Mouse (Mus musculus) CH12.LX (cell line): Measurements from ENCODE around the gene 2010109A12Rik. TPM values are rescaled to one million over a fixed set of nuclear protein-coding genes. Genes with fewer than 3 reads are reported as not detected.

Source experiments
- DNase-seq: peaks from one replicate; pipeline ENCODE4 v3.0.0-alpha.2; 2013; ENCODE audit errors: extremely low read depth
- H3K27ac ChIP-seq: 2 replicates; pipeline ENCODE4 v1.5.1; 2012; ENCODE audit warnings: low read depth, mild to moderate bottlenecking, control low read depth, moderate library complexity; ENCODE audit not compliant: insufficient read depth
- H3K27me3 ChIP-seq: replicated peaks from 2 replicates; pipeline ENCODE3; 2012; ENCODE audit warnings: inconsistent platforms
- H3K36me3 ChIP-seq, 2 experiments: replicated peaks in 1 of 2; 2 replicates each; pipeline versions ENCODE3 to v1.6.1; 2012; ENCODE audit warnings: inconsistent platforms in 1 of 2, low read length in 1 of 2, mild to moderate bottlenecking in 1 of 2, mixed read lengths in 1 of 2, moderate library complexity in 1 of 2; ENCODE audit not compliant: control insufficient read depth in 1 of 2, insufficient read depth in 1 of 2
- H3K4me1 ChIP-seq, 2 experiments: 2 replicates each; pipeline ENCODE4 v1.6.1; 2012; ENCODE audit warnings: inconsistent platforms in 1 of 2, moderate library complexity in 1 of 2; ENCODE audit not compliant: insufficient read depth in 2 of 2, control insufficient read depth in 1 of 2
- H3K4me2 ChIP-seq: 2 replicates; pipeline ENCODE4 v1.6.1; 2012; ENCODE audit warnings: low read depth, mild to moderate bottlenecking, control low read depth; ENCODE audit not compliant: poor library complexity, insufficient read depth, severe bottlenecking
- H3K4me3 ChIP-seq, 3 experiments: fragments of 150-350 bp in 1 of 3; sonication (generic) in 1 of 3; replicated peaks in 1 of 3; 2 replicates each; pipeline versions ENCODE3 to v1.5.1; 2011 to 2012; ENCODE audit warnings: low read depth in 2 of 3, low read length in 2 of 3, mild to moderate bottlenecking in 2 of 3, moderate library complexity in 2 of 3, control low read depth in 1 of 3, improper control_type of control experiment in 1 of 3, inconsistent platforms in 1 of 3, mixed read lengths in 1 of 3; ENCODE audit not compliant: poor library complexity in 1 of 3
- H3K79me2 ChIP-seq: replicated peaks from 2 replicates; pipeline ENCODE4 v1.6.1; 2012; ENCODE audit warnings: mild to moderate bottlenecking, moderate library complexity; ENCODE audit not compliant: control insufficient read depth, poor library complexity, insufficient read depth, severe bottlenecking; ENCODE audit errors: extremely low read depth
- H3K9ac ChIP-seq: 2 replicates; pipeline ENCODE4 v1.6.1; 2012; ENCODE audit warnings: low read depth, mild to moderate bottlenecking, control low read depth, moderate library complexity; ENCODE audit not compliant: insufficient read depth
- H3K9me3 ChIP-seq: replicated peaks from 2 replicates; pipeline ENCODE3; 2012; ENCODE audit warnings: low read length, inconsistent platforms, mixed read lengths
- BHLHE40 ChIP-seq: IDR thresholded peaks from 2 replicates; pipeline ENCODE4 v1.6.1; 2011; ENCODE audit warnings: mild to moderate bottlenecking, low read depth, low read length, improper control_type of control experiment
- CHD2 ChIP-seq: IDR thresholded peaks from 2 replicates; pipeline ENCODE4 v1.6.1; 2011; ENCODE audit warnings: low read length, improper control_type of control experiment
- CTCF ChIP-seq, 2 experiments: IDR thresholded peaks in 1 of 2; conservative IDR thresholded peaks in 1 of 2; 2 replicates each; pipeline ENCODE4 v1.5.1; 2011 to 2012; ENCODE audit warnings: low read depth in 2 of 2, low read length in 2 of 2, improper control_type of control experiment in 1 of 2, inconsistent platforms in 1 of 2, mild to moderate bottlenecking in 1 of 2, moderate library complexity in 1 of 2
- E2F4 ChIP-seq: IDR thresholded peaks from 2 replicates; pipeline ENCODE4 v1.6.1; 2011; ENCODE audit warnings: low read depth, low read length, improper control_type of control experiment; ENCODE audit not compliant: insufficient replicate concordance
- ELF1 ChIP-seq: IDR thresholded peaks from 2 replicates; pipeline ENCODE4 v1.6.1; 2014; ENCODE audit warnings: low read depth, mild to moderate bottlenecking, inconsistent platforms, low read length, improper control_type of control experiment
- EP300 ChIP-seq: IDR thresholded peaks from 2 replicates; pipeline ENCODE4 v1.6.1; 2011; ENCODE audit warnings: low read length, improper control_type of control experiment
- ETS1 ChIP-seq: conservative IDR thresholded peaks from 2 replicates; pipeline ENCODE4 v1.6.1; 2012; ENCODE audit warnings: low read depth, mild to moderate bottlenecking, inconsistent platforms, low read length, improper control_type of control experiment, moderate library complexity
- GABPA ChIP-seq: IDR thresholded peaks from 2 replicates; pipeline ENCODE4 v1.6.1; 2012; ENCODE audit warnings: low read depth, low read length, improper control_type of control experiment, inconsistent platforms; ENCODE audit not compliant: insufficient replicate concordance
- JUN ChIP-seq: IDR thresholded peaks from 2 replicates; pipeline ENCODE4 v1.6.1; 2011; ENCODE audit warnings: low read depth, mild to moderate bottlenecking, low read length, improper control_type of control experiment, moderate library complexity; ENCODE audit not compliant: insufficient read depth
- JUND ChIP-seq: conservative IDR thresholded peaks from 2 replicates; pipeline ENCODE4 v1.6.1; 2011; ENCODE audit warnings: low read depth, low read length, improper control_type of control experiment
- MAX ChIP-seq: IDR thresholded peaks from 2 replicates; pipeline ENCODE4 v1.6.1; 2011; ENCODE audit warnings: low read length, improper control_type of control experiment
- MAZ ChIP-seq: IDR thresholded peaks from 2 replicates; pipeline ENCODE4 v1.6.1; 2012; ENCODE audit warnings: low read depth, mild to moderate bottlenecking, inconsistent platforms, low read length, improper control_type of control experiment, moderate library complexity
- MEF2A ChIP-seq: IDR thresholded peaks from 2 replicates; pipeline ENCODE4 v1.6.1; 2014; ENCODE audit warnings: low read depth, mild to moderate bottlenecking, inconsistent platforms, low read length, improper control_type of control experiment, borderline replicate concordance
- NELFE ChIP-seq: IDR thresholded peaks from 2 replicates; pipeline ENCODE4 v1.6.1; 2011; ENCODE audit warnings: low read depth, low read length, improper control_type of control experiment
- NRF1 ChIP-seq: IDR thresholded peaks from 2 replicates; pipeline ENCODE4 v1.6.1; 2014; ENCODE audit warnings: low read depth, mild to moderate bottlenecking, inconsistent platforms, low read length, improper control_type of control experiment, moderate library complexity
- PAX5 ChIP-seq: IDR thresholded peaks from 2 replicates; pipeline ENCODE4 v1.6.1; 2012; ENCODE audit warnings: low read length, inconsistent platforms, mixed read lengths
- RCOR1 ChIP-seq: conservative IDR thresholded peaks from 2 replicates; pipeline ENCODE4 v1.6.1; 2012; ENCODE audit warnings: low read depth, mild to moderate bottlenecking, inconsistent platforms, low read length, improper control_type of control experiment
- TBP ChIP-seq: conservative IDR thresholded peaks from 2 replicates; pipeline ENCODE4 v1.6.1; 2011; ENCODE audit warnings: low read depth, low read length, improper control_type of control experiment
- TCF12 ChIP-seq: IDR thresholded peaks from 2 replicates; pipeline ENCODE4 v1.6.1; 2014; ENCODE audit warnings: low read depth, mild to moderate bottlenecking, inconsistent platforms, low read length, improper control_type of control experiment
- USF1 ChIP-seq: IDR thresholded peaks from 2 replicates; pipeline ENCODE4 v1.6.1; 2014; ENCODE audit warnings: low read depth, mild to moderate bottlenecking, inconsistent platforms, low read length, improper control_type of control experiment
- USF2 ChIP-seq: conservative IDR thresholded peaks from 2 replicates; pipeline ENCODE4 v1.6.1; 2011; ENCODE audit warnings: low read depth, low read length, improper control_type of control experiment
- ZC3H11A ChIP-seq: IDR thresholded peaks from 2 replicates; pipeline ENCODE4 v1.6.1; 2012; ENCODE audit warnings: low read depth, mild to moderate bottlenecking, inconsistent platforms, low read length, improper control_type of control experiment
- ZKSCAN1 ChIP-seq: IDR thresholded peaks from 2 replicates; pipeline ENCODE4 v1.6.1; 2012; ENCODE audit warnings: low read depth, inconsistent platforms, low read length, improper control_type of control experiment, borderline replicate concordance
- dilution Hi-C: fragments of 300-500 bp; cut with MboI; formaldehyde crosslinking; loops from 2 replicates; pipeline ENCODE4 v1.14.3; 2020; ENCODE audit warnings: low sequenced_read_pairs; ENCODE audit not compliant: extremely low pct_unique_long_range_greater_than_20kb, extremely low pct_ligation_motif_present
- in situ Hi-C: fragments of 300-500 bp; cut with MboI; formaldehyde crosslinking; loops from 3 replicates; pipeline ENCODE4 v1.14.3; 2019; ENCODE audit warnings: low sequenced_read_pairs, low pct_ligation_motif_present, low pct_unique_long_range_greater_than_20kb, mixed read lengths
- polyA plus RNA-seq: library from polyadenylated mRNA; unstranded; fragments of >175 nt; gene quantifications from 2 replicates; pipeline ENCODE4 v1.2.1, GENCODE M21; 2012; ENCODE audit warnings: low read depth; ENCODE audit not compliant: insufficient read length
- total RNA-seq, 2 experiments: library from RNA; depleted of rRNA; stranded (reverse); fragments of 300-350 nt in 1 of 2; fragments of >200 nt in 1 of 2; gene quantifications; 2 replicates each; pipeline ENCODE4 v1.2.3; 2012 to 2014

The 2010109A12Rik gene
- total and polyA plus RNA-seq, 3 experiments = 0.42 TPM; not detected in 2

DNA sequence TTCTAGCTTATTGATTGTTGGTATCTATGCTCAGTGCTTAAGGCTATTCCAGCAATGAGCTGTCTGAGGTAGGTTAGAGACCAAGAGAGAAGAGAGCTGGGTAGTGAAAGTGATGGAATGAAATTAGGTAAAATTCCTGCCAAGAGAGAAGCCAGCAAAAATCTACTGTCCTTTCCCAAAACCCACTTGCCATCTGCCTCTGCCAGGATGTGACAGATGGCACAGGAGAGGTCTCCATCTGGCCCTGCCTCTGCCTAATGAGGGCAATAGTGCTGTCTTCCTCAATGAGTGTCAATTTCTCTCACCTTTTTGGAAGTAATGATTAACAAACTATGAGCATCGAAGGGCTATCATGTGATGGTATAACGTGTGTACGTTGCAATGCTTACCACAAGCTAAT, 29.6 kb downstream of the 2010109A12Rik start:
- no peaks in the 10 kb centered on the region for H3K9me3 ChIP-seq
- in situ Hi-C loops = no loop called here
- H3K27me3 ChIP-seq = peaks cover 1% of the 10 kb centered on the region
- peaks cover 13 to 24% of the 10 kb centered on the region in 2 experiments for H3K4me1 ChIP-seq
- H3K79me2 ChIP-seq = no peaks in the 10 kb centered on the region
- no peak overlapping the region for H3K9ac ChIP-seq
- H3K27ac ChIP-seq = no peak overlapping the region
- H3K4me2 ChIP-seq = no peak overlapping the region
- DNase-seq = no peak
- no peaks in the 10 kb centered on the region for H3K36me3 ChIP-seq
- dilution Hi-C loops = no loop called here
- TF ChIP-seq BHLHE40 (no peak), MAX (no peak), NELFE (no peak), CTCF (conservative IDR thresholded peaks at IDR 0.05 in 1 of 2, IDR thresholded peaks at IDR 0.05 in 1 of 2; ENCODE audit: low read depth in 2 of 2, low read length in 2 of 2) (no peak), USF1 (no peak), MEF2A (no peak), JUND (no peak), TCF12 (no peak), JUN (no peak), USF2 (no peak), ZC3H11A (no peak), GABPA (no peak), CHD2 (no peak), ETS1 (no peak), TBP (no peak), RCOR1 (no peak)
- no peak overlapping the region for H3K4me3 ChIP-seq

GRCm38 (mm10) chr5:93236541-93236940, 30.2 kb downstream of the 2010109A12Rik start:
- H3K4me1 ChIP-seq = peaks cover 13 to 24% of the 10 kb centered on the region in 2 experiments
- H3K4me2 ChIP-seq = no peak overlapping the region
- no peaks in the 10 kb centered on the region for H3K9me3 ChIP-seq
- TF ChIP-seq E2F4 (no peak), RCOR1 (no peak), EP300 (no peak), NRF1 (no peak), PAX5 (no peak), CHD2 (no peak), ELF1 (no peak), BHLHE40 (no peak), MAZ (no peak), ZKSCAN1 (no peak), TBP (no peak)
- H3K9ac ChIP-seq = no peak overlapping the region
- peaks cover under 1% of the 10 kb centered on the region for H3K27me3 ChIP-seq
- H3K27ac ChIP-seq = no peak overlapping the region
- in situ Hi-C loops = no loop called here
- H3K4me3 ChIP-seq = no peak overlapping the region
- DNase-seq = no peak
- H3K79me2 ChIP-seq = no peaks in the 10 kb centered on the region
- H3K36me3 ChIP-seq = no peaks in the 10 kb centered on the region
- dilution Hi-C loops = no loop called here
